Mouse (Mus musculus) kidney, adult 2 months (tissue): ENCODE data around the gene Spib. TPM values are rescaled to one million over a fixed set of nuclear protein-coding genes. Genes with fewer than 3 reads are reported as not detected.

Experiments used
- DNase-seq: peaks from one replicate; pipeline ENCODE4 v3.0.0; 2021
- H3K27ac ChIP-seq: fragments of 200-500 bp; 2 replicates; pipeline ENCODE4 v1.5.1; 2012; ENCODE audit warnings: low read depth, low read length, control low read depth, inconsistent platforms; ENCODE audit not compliant: insufficient read depth
- H3K27me3 ChIP-seq: fragments of 200-500 bp; replicated peaks from 2 replicates; pipeline ENCODE4 v1.6.1; 2012; ENCODE audit warnings: mild to moderate bottlenecking, moderate library complexity, low read length, inconsistent platforms; ENCODE audit not compliant: control insufficient read depth, insufficient read depth
- H3K36me3 ChIP-seq: fragments of 200-500 bp; 2 replicates; pipeline ENCODE4 v1.6.1; 2012; ENCODE audit warnings: mild to moderate bottlenecking, moderate library complexity, low read length, inconsistent platforms; ENCODE audit not compliant: control insufficient read depth, insufficient read depth
- H3K4me1 ChIP-seq: fragments of 200-500 bp; 2 replicates; pipeline ENCODE4 v1.6.1; 2011; ENCODE audit warnings: low read length; ENCODE audit not compliant: control insufficient read depth, insufficient read depth
- H3K4me3 ChIP-seq: fragments of 200-500 bp; 2 replicates; pipeline ENCODE4 v1.5.1; 2011; ENCODE audit warnings: mild to moderate bottlenecking, low read depth, low read length, control low read depth; ENCODE audit not compliant: insufficient read depth
- CTCF ChIP-seq: fragments of 200-500 bp; conservative IDR thresholded peaks from 2 replicates; pipeline ENCODE4 v1.5.1; 2011; ENCODE audit warnings: low read depth, mild to moderate bottlenecking, control low read depth, low read length, moderate library complexity, mixed read lengths; ENCODE audit not compliant: insufficient read depth, insufficient read length
- POLR2A ChIP-seq: fragments of 200-500 bp; IDR thresholded peaks from one replicate; pipeline ENCODE4 v1.6.1; 2011; ENCODE audit warnings: low read depth, low read length, control low read depth
- whole genome bisulfite sequencing: fragments of 180-500 bp; shearing (Covaris S2); methylation state at CpG from one replicate; pipeline ENCODE4 v1.1.7; 2018; 5-methylcytosine and 5-hydroxymethylcytosine counted together
- polyA plus RNA-seq: library from polyadenylated mRNA; depleted of rRNA; stranded (reverse); fragments of >200 nt; gene quantifications from 2 replicates; pipeline ENCODE4 v1.2.3, GENCODE M21; 2012

Gene Spib
- polyA plus RNA-seq, 1 experiment: 8.3 TPM

DNA sequence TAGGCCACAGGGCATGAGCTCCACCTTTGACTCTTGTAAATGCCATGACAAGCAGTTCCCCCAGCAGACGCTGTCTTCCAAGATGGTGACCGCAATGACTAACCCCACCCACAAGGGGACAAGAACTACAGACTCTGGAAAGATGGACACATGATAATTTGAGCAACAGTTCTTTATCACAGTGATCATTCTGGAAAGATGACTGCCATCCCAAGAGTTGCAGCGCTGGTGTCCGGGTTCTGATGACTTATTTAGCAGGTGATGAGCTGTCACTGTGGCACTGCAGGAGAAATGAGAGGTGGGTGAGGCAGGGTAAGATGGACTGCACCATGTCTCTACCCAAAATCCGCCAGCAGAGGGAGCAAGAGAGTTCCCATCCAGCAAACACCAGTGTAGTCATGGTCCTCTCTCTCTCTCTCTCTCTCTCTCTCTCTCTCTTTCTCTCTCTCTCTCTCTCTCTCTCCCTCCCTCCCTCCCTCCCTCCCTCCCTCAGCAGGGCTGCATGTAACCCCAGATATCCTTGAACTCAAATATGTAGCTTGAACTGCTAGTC lies 30.2 kb downstream of the Spib start:
- Histone ChIP-seq H3K4me3 (no peak overlapping the region), H3K36me3 (no peaks in the 10 kb centered on the region), H3K27me3 (no peaks in the 10 kb centered on the region), H3K4me1 (no peaks in the 10 kb centered on the region), H3K27ac (no peak overlapping the region)
- 38% methylated on average over 5 of the region's 5 CpGs for WGBS
- peak; percentile 60 for DNase-seq
- peak; percentile 75 for TF ChIP-seq CTCF
- no peak for TF ChIP-seq POLR2A

DNA sequence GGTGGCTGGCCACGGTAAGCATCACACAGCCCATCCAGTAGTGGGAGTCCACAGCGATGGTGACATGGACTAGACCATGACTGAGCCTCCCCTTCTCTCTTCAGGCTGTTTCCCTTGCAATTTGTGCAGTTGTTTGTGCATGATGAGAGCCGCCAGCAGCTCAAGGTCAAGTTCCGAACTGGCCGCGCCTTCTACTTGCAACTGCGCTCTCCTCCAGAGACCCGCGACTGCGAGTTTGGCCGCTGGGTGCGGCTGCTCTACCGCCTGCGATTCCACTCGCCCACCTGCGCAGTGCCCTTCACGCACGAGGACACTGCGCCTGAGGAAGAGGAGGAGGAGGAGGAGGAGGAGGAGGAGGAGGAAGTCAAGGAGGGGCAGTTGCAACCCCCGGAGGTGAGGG lies 31.8 kb downstream of the Spib start:
- Histone ChIP-seq H3K27ac (no peak overlapping the region), H3K36me3 (no peaks in the 10 kb centered on the region), H3K4me3 (no peak overlapping the region), H3K4me1 (peaks cover 8% of the 10 kb centered on the region), H3K27me3 (no peaks in the 10 kb centered on the region)
- 62% methylated on average over 20 of the region's 20 CpGs for WGBS
- no peak for TF ChIP-seq CTCF
- TF ChIP-seq POLR2A: no peak
- no peak for DNase-seq

DNA sequence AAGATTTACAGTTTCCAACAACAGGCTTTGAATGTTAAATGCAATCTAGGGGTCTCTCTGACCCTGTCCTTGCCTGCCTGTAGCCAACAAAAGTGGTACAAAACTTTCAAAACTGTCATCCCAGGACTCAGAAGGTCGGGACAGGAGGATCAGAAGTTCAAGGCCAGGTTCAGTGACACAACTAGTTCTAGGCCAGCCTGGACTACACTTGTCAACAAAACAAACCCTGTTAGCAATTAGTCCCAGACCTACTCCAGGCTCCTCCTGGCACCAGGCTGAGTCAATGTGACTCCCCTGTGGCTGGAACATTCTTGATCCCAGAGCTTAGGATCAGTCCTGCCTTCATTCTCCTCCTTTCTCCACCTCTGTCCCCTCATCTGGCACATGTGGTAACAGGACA lies 32.9 kb downstream of the Spib start:
- no peak for DNase-seq
- peaks cover 10% of the 10 kb centered on the region for H3K4me1 ChIP-seq
- no peak for TF ChIP-seq CTCF
- no peak for TF ChIP-seq POLR2A
- no peaks in the 10 kb centered on the region for H3K36me3 ChIP-seq
- H3K27ac ChIP-seq: no peak overlapping the region
- H3K4me3 ChIP-seq: no peak overlapping the region
- H3K27me3 ChIP-seq: no peaks in the 10 kb centered on the region
- 73% methylated on average over 1 of the region's 1 CpGs for WGBS

DNA sequence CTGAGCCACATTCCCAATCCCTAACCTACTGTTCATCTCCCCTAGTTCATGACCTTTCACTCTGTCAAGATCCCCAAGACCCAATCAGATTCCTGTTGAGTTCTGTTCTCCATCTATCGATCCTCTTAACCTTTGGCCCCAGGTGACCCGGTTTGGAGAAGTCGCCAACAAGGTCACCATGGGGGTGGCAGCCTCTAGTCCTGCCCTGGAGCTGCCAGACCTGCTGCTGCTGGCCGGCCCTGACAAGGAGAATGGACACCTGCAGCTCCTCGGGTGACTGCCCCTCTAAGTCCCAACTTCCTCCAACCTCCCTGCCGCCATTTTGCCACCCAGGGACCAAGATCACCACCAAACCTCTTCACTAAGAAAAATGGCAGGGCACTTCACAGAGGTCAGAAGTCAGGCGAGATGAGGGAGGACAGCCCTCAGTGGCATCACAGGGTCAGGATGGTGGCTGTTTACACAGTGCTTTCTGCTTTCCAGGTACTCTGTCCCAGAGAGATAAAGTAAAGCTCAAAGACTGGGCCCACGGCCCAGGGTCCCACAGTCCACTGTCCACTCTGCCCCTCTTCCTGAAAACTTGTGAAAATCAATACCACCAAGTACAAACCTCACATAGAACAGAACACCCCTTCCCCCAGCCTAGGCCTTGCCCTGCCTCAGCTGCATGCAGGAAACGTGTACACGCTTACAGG lies 34.4 kb downstream of the Spib start:
- H3K4me3 ChIP-seq: no peak overlapping the region
- TF ChIP-seq POLR2A (no peak), CTCF (no peak)

DNA sequence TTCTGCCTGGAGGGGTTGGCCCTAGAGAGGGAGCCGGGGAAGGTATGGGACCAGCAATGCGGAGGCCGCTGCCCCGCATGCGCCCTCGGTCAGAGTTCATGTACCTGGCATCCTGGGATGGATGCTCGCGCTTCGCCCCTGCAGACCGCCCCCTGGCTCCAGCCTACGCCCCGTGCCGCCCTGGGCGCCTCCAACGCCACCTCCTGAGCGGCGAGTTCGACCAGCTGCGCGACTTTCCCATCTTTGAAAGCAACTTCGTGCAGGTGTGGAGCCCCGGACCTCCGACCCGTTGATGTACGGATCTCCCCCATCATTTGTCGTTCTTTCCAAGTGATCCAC lies 35.1 kb downstream of the Spib start:
- no peaks in the 10 kb centered on the region for H3K36me3 ChIP-seq
- peak overlapping the region; percentile 43; the same call in 1 of the 2 replicates for H3K27ac ChIP-seq
- peaks cover 10% of the 10 kb centered on the region for H3K4me1 ChIP-seq
- no peak for DNase-seq
- TF ChIP-seq POLR2A: no peak
- TF ChIP-seq CTCF: no peak
- 1% methylated on average over 26 of the region's 26 CpGs for WGBS
- peak overlapping the region; percentile 73 for H3K4me3 ChIP-seq
- no peaks in the 10 kb centered on the region for H3K27me3 ChIP-seq

More for the DNA sequence above, 34.4 kb downstream of the Spib start:
- Histone ChIP-seq H3K27me3 (no peaks in the 10 kb centered on the region), H3K4me1 (peaks cover 10% of the 10 kb centered on the region), H3K27ac (no peak overlapping the region), H3K36me3 (no peaks in the 10 kb centered on the region)
- DNase-seq: no peak
- WGBS: 86% methylated on average over 10 of the region's 10 CpGs

DNA sequence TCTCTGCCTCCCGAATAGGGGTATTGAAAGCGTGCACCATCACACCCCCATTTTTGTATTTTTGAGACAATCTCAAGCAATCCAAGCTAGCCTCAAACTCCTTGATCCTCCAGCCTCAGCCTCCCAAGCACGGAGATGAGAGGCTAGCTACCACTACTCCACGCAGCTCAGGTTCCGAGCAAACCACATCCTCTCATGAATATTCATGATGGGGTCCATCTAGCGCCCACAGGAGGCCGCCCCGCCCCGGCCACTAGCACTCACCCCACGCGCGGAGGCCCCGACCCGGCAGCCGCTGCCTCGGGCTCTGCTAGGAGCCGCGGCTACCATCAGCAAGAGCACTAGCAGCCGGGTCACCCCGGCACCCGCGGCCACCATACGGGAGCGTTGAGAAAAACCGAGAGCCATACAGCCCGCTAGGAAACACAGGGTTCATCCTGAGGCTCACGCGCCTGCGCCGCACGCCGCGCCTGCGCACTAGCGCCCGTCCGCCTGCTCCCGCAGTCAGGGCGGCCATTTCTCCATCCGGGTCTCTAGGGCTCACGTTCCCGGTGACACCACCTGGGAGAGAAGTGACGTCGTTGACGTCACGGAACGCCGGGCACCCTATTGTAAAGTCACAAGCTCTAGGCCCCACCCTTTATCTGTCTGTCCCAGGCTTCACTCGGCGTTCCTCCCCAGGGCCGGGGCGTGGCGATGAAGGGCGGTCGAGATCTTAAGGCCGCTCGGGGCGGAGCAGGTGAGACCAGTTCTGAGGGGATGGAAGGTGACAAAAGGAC lies 35.7 kb downstream of the Spib start, which contains the start of the genes Emc10 and Fam71e1:
Emc10 (minus strand) TSS at position 538 of the 779 bp plus-strand sequence.
Fam71e1 (plus strand) TSS at position 590 of the 779 bp plus-strand sequence.
- WGBS: 1% methylated on average over 58 of the region's 58 CpGs
- H3K36me3 ChIP-seq: no peaks in the 10 kb centered on the region
- TF ChIP-seq CTCF: no peak
- TF ChIP-seq POLR2A: peak; percentile 50

DNA sequence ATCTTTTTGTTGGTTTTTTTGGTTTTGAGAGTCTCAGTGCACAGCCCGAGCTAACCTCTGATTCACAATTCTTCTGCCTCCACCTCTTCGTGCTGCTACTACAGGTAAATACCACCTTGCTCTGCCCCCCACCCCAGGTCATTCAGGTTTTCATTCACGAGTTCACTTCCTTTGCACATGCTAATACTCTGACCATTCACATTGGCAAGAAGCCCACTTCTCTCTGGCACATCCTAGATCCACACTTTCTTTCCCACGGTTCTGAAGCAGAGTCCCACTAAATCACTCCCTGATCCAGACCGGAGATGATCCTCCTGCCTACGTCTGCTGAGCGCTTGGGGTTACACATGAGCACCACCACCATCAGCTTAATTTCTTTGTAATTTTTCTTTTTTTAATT lies 36.8 kb downstream of the Spib start:
- no peaks in the 10 kb centered on the region; the same call in 1 of the 2 replicates for H3K36me3 ChIP-seq
- 67% methylated on average over 7 of the region's 7 CpGs for WGBS
- peaks cover 10% of the 10 kb centered on the region for H3K4me1 ChIP-seq
- no peak overlapping the region for H3K27ac ChIP-seq
- no peak for TF ChIP-seq POLR2A
- TF ChIP-seq CTCF: no peak
- no peak overlapping the region for H3K4me3 ChIP-seq
- H3K27me3 ChIP-seq: no peaks in the 10 kb centered on the region
- DNase-seq: no peak

More for the DNA sequence above, 35.7 kb downstream of the Spib start, which contains the start of the genes Emc10 and Fam71e1:
- peaks cover 10% of the 10 kb centered on the region for H3K4me1 ChIP-seq
- DNase-seq: peak; percentile 99
- peak within 1 kb of the TSS; percentile 73 for H3K4me3 ChIP-seq
- H3K27me3 ChIP-seq: no peaks in the 10 kb centered on the region
- peak within 1 kb of the TSS; percentile 62 for H3K27ac ChIP-seq
